Mouse (Mus musculus) WW6 (cell line): ENCODE measurements around the gene Ffar2.

Source experiments
- DNase-seq: peaks from one replicate; pipeline ENCODE4 v3.0.0-alpha.2; 2013; ENCODE audit warnings: low read depth, low spot score

The Ffar2 gene

GRCm38 (mm10) chr7:30821532-30821931, 2.0 kb downstream of the Ffar2 start:
- no peak for DNase-seq

- no peak for DNase-seq
These were observed 2.6 kb downstream of the Ffar2 start for GRCm38 (mm10) chr7:30820854-30821445.

GRCm38 (mm10) chr7:30820131-30820530, 3.4 kb downstream of the Ffar2 start:
- DNase-seq: no peak

DNA sequence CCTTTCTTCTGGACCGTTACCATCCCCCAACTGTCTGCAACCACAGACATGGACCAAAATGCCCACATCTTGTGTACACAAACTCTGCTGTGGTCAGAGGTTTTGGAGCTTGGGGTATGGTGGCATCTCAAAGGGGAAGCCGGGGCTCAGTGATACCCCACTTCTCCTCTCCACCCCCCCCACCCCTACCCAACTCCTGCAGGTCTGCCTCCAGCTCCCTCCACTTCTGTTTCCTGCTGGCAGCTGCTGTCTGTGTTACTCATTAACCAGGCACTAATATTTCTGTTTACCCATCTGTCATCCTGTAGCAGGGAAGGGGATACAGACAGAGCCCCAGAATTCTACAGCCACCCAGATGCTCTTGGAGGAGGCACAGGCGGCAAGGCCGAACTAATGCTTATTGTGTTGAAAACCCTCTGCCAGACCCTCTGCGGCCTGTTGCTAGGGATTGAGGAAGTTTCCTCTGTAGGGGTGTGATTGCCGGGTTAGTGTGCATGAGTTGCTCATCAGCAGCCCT, 11.2 kb downstream of the Ffar2 start:
- DNase-seq: no peak

- no peak for DNase-seq
These were observed 11.8 kb downstream of the Ffar2 start for GRCm38 (mm10) chr7:30811757-30812290.

GRCm38 (mm10) chr7:30810319-30810718, 13.3 kb downstream of the Ffar2 start:
- peak; percentile 71 for DNase-seq

DNA sequence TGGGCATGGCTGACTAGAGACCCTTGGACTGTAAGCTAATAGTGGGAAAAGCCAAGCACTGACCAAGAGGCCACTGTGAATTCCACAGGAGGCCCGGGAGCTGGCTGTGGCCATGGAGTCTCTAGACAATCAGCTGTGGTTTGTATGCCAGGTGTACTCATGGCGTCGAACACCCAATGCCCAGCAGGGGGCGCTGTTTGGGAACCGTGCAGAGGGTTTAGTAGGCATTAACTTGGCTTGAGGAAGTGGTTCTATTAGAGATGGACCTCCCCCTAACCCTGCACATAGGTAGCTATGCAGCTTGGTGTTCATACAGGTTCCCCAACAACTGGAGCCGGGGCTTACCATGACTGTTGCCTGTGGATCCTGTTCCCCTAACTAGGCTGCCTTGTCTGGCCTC, 17.7 kb downstream of the Ffar2 start:
- DNase-seq: peak; percentile 49

DNA sequence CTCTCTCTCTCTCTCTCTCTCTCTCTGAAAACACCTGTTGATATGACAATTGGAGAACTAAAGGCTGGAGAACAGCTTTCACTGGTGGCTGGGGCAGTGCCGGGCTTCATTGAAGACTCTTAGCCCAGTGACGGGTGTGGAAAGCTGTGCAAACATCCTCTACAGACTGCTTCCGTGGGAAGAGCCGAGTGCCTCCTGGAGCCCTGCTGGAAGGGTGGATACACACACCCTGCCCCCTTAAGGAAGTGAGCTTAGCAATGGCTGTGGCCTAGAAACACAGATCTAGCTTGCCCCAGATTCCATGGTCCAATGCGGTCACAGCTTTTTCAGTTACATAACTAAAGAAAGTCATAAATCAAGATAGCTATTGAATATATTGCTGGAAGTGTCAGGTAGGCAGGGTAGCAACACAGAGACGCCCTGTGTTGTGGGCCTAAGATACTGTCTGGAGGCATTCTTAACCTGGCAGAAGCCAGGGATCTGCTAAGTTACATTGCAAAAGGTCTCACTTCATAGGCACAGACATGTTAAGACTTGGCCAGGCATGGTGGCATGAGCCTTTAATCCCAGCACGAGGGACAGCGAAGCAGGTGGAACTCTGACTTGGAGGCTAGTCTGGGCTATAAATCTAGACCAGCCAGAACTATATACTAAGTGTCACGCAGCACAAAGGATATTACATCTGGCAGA, 19.4 kb downstream of the Ffar2 start:
- no peak for DNase-seq

DNA sequence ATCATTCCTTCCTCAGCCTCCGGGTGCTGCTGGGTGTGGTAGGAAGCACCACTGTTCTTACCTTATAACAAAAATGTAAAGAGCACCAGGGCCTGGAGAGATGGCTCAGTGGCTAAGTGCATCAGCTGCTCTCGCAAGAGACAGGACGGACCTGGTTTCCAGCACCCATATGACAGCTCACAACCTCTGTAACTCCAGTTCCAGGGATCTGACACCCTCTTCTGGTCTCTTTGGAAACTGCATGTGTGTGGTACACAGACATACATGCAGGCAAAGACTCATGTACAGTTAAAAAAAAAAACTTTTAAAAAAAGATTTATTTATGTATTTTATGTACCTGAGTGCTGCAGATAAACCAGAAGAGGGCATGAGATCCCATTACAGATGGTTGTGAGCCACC, 20.3 kb downstream of the Ffar2 start:
- DNase-seq: no peak

DNA sequence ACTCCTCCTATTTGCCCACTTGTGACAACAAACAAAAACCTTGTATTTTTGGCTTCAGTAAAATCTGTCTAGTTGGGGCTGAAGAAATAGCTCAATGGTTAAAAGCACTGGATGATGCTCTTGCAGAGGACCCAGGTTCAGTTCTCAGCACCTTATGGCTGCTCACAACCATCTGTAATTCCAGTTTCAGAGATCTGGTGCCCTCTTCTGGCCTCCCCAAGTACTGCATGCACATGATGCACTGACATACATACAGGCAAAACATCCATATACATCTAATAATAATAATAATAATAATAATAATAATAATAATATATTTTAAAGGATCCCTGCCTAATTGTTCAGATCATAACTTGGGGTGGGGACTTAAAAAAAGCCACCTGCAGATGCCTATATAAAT, 22.9 kb downstream of the Ffar2 start:
- no peak for DNase-seq

GRCm38 (mm10) chr7:30796790-30797189, 26.8 kb downstream of the Ffar2 start:
- no peak for DNase-seq

GRCm38 (mm10) chr7:30794921-30795320, 28.7 kb downstream of the Ffar2 start:
- no peak for DNase-seq

DNA sequence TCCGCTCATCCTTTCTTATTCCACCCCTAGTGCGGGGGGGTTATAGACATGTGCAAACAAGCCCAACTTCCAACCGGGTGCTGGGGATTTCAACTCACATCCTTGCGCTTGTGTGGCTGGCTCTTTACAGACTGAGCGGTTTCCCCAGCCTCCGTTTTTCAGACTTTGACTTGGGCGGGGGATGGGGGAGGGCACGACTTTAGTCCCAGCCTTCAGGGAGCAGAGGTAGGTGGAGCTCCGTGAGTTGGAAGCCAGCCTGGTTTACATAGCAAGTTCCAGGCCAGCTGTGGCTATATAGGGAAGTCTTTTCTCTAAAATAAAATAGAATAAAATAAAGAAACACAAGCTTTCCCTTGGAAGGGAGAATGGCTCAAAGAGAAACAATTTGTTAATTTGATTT, 31.7 kb downstream of the Ffar2 start:
- no peak for DNase-seq

DNA sequence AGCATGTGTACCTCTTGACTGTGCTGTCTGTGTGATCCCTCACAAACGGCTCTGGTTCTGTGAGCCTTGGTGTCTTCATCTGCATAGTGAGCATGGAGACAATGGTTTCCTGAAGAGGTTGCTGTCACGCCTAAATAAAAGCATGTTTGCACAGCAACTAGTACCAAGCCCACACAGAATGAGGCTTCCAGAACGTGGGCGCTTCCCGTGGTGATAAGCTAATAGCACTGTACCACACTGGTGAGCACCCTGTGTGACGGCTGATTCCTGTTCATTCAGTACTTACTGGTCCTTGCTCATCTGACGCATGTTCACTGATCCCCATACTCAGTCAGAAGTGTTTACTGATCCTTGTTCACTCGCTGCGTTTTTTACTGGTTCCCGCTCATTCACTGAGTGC, 33.4 kb downstream of the Ffar2 start:
- DNase-seq: no peak

- no peak for DNase-seq
These were observed 36.1 kb downstream of the Ffar2 start, which contains the start of gene Krtdap for GRCm38 (mm10) chr7:30787377-30788022. Gene Krtdap (plus strand): TSS chr7:30787896.

DNA sequence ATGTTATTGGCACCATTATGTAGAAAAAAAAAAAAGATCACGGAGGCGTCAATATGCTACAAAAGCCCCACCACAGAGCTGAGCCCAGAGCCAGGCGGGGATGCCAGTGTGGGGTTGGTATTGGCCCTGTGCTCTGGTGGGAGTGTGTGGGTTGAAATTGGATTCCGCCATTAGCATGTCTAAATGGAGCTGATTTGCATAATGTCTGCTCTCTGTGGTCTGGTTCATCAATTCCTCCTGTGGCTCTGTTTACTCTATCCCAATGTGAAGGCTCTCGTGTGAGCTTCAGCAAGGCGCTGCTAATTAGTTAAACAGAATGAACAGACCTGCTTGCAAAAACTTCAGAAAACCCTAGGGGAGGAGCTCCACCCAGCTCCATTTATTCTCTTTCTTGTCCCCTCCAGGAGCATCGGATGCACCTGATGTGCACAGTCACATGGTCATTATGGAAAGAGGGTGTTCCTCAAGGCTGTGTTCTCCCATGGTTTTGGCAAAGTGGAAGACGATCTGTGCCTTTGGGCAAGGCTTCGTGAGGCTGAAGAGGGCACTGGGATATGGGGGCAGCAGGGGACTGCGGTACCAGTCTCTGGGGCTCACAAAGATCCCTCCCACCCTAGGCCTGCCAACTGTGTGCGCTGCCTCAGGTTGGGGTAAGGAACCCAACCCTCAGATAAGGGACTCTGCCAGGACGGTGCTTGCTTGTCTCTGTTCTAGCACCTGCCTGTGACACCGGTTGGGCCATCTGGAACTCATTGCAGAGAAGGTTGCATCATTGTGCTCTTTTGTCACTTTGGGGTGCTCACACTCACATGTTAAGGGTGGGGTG, 37.6 kb downstream of the Ffar2 start:
- DNase-seq: no peak

DNA sequence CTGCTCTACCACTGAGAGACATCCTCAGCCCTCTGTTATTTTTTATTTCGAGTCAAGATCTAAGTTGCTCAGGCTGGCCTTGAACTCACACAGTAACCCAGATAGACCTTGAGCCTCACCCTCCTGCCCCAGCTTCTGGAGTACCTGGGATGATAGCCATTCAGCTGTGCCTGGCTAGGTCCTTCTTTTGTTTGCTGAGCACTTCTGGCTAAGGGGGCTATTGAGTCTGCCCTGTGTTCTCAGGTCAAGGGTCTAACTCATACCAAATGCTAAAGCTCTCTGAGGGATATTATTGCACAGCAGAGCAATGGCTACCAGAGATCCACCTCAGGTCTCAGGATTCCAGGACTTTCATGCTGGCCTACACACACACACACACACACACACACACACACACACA, 38.4 kb downstream of the Ffar2 start:
- DNase-seq: no peak

GRCm38 (mm10) chr7:30782658-30783057, 40.9 kb downstream of the Ffar2 start:
- no peak for DNase-seq

GRCm38 (mm10) chr7:30781792-30782191, 41.8 kb downstream of the Ffar2 start:
- no peak for DNase-seq

- no peak for DNase-seq
These were observed 45.7 kb downstream of the Ffar2 start for GRCm38 (mm10) chr7:30777911-30778310.

DNA sequence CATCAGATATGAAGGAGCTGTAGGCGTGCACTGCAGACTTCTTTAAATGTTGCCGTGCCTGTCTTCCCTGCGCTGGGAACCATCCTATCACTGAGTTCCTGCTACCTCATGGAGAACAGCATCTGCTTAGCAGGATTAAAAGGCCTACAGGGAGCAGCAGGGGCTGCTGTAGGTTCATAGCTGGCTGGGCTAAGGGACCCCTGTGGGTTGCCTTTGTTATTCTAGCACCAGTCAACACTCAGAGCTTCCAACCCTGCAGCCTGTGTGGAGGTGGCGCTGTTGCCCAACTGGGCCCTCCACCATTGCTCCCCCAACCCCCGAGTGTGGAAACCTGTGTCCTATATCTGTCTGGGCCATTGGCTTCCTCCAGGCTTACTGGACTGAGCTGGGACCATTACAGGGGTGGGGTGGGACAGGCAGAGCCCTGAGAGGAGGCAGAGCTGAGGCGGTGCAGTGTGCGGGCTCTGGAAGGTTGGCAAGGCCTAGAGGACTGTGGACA, 46.4 kb downstream of the Ffar2 start:
- DNase-seq: peak; percentile 43
